Mouse (Mus musculus): Measurements from ENCODE around the gene Trim8.
A peak's percentile ranks its signal among the peaks of the same experiment; 100 is the strongest.

DNA sequence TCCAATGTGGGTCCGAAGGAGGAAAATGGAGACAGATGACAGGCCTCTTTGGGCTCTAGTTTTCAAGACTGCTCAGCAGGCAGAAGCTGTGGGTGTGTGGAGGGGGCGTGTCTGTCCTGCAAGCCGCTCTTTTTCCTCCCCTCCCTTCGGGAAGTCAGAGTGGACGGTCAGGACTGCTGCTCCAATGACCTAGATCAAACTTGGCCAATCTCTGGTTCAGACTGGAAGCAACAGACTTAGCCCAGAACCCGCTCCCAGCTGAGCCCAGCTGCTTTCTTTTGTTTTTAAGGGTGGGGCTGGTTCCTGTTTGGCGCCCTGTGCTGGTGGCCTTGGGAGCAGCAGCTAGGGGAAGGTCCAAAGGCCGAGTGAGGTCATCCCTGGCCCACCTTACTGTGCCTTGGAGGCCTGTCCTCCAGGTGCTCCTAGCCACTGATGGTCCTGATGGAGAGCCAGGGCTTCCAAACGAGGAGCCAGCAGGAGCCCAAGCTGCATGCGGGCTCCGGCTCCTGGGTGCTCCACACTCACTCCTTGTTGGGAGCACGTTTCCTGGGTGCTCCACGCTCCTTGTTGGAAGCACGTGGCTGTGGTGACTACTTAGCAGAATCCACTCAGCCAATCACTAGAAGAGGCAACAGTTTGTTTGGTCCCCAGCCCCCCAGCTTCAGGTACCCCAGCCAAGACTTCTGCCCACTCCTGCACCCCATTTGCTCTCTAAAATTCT is 23.3 kb downstream of the Trim8 start:
- TF ChIP-seq EP300 (IDR thresholded peaks at IDR 0.05; ENCODE audit: insufficient read depth, low read depth, low read length) (peak; percentile 93), CTCF (IDR thresholded peaks at IDR 0.05; ENCODE audit: low read depth, low read length) (peak; percentile 20), POLR2A (IDR thresholded peaks at IDR 0.05; ENCODE audit: insufficient read depth, low read length) (no peak)
